Mouse (Mus musculus) kidney, postnatal 36 days (tissue): ENCODE results near the gene Lypd6.

Source experiments
- DNase-seq, 2 experiments: peaks; one replicate each; pipeline ENCODE4 v3.0.0; 2021 to 2022; ENCODE audit warnings: mixed read lengths in 2 of 2

Lypd6 gene

GRCm38 (mm10) chr2:50175709-50176108 is 109.5 kb downstream of the Lypd6 start:
- DNase-seq: peak in 1 of 2 experiments; percentile 14

GRCm38 (mm10) chr2:50179164-50179563 is 112.9 kb downstream of the Lypd6 start:
- no peak for DNase-seq

- DNase-seq: no peak
Observed at GRCm38 (mm10) chr2:50180423-50180822, 114.2 kb downstream of the Lypd6 start.

GRCm38 (mm10) chr2:50181332-50181731 is 115.1 kb downstream of the Lypd6 start:
- DNase-seq: no peak

- DNase-seq: peak; percentile 40
Observed at GRCm38 (mm10) chr2:50186711-50187405, 120.6 kb downstream of the Lypd6 start.

- DNase-seq: no peak
Observed at GRCm38 (mm10) chr2:50188856-50189255, 122.6 kb downstream of the Lypd6 start.

GRCm38 (mm10) chr2:50196681-50197080 is 130.5 kb downstream of the Lypd6 start:
- DNase-seq: peak; percentile 17 to 20

- DNase-seq: no peak
Observed at GRCm38 (mm10) chr2:50197801-50198200, 131.6 kb downstream of the Lypd6 start.

GRCm38 (mm10) chr2:50200541-50200940 is 134.3 kb downstream of the Lypd6 start:
- no peak for DNase-seq

- no peak for DNase-seq
Observed at GRCm38 (mm10) chr2:50220574-50220973, 154.3 kb downstream of the Lypd6 start.

- DNase-seq: no peak
Observed at GRCm38 (mm10) chr2:50225019-50225418, 158.8 kb downstream of the Lypd6 start.

GRCm38 (mm10) chr2:50233491-50233890 is 167.3 kb downstream of the Lypd6 start:
- no peak for DNase-seq
